Mouse (Mus musculus) lung, embryonic 16.5 days (tissue): ENCODE data around the gene Acads. TPM values are rescaled to one million over a fixed set of nuclear protein-coding genes. Genes with fewer than 3 reads are reported as not detected.
A peak's percentile ranks its signal among the peaks of the same experiment; 100 is the strongest.

Source experiments
- ATAC-seq: fragments of 200-750 bp; cut with Nextera tagmentation; 2 replicates; pipeline ENCODE4 v1.8.0; 2017; ENCODE audit warnings: low read depth, mild to moderate bottlenecking, moderate library complexity
- H3K27ac ChIP-seq: fragments of 300-500 bp; sonication (generic); 2 replicates; pipeline ENCODE4 v1.5.1; 2014; ENCODE audit warnings: mild to moderate bottlenecking, control low read depth, low read length
- H3K27me3 ChIP-seq: fragments of 300-500 bp; sonication (generic); 2 replicates; pipeline ENCODE4 v1.6.1; 2014; ENCODE audit warnings: low read depth, low read length, mixed read lengths; ENCODE audit not compliant: control insufficient read depth, insufficient read depth
- H3K36me3 ChIP-seq: fragments of 300-500 bp; sonication (generic); 2 replicates; pipeline ENCODE4 v1.6.1; 2014; ENCODE audit warnings: low read length; ENCODE audit not compliant: control insufficient read depth, insufficient read depth
- H3K4me1 ChIP-seq: fragments of 300-500 bp; sonication (generic); replicated peaks from 2 replicates; pipeline ENCODE4 v1.6.1; 2014; ENCODE audit warnings: low read length, mixed read lengths; ENCODE audit not compliant: control insufficient read depth, insufficient read depth
- H3K4me2 ChIP-seq: fragments of 300-500 bp; sonication (generic); 2 replicates; pipeline ENCODE4 v1.6.1; 2014; ENCODE audit warnings: low read depth, low read length, control low read depth
- H3K4me3 ChIP-seq: fragments of 300-500 bp; sonication (generic); 2 replicates; pipeline ENCODE4 v1.5.1; 2014; ENCODE audit warnings: mild to moderate bottlenecking, low read length, control low read depth
- H3K9ac ChIP-seq: fragments of 300-500 bp; sonication (generic); 2 replicates; pipeline ENCODE4 v1.6.1; 2014; ENCODE audit warnings: low read length, control low read depth
- H3K9me3 ChIP-seq: fragments of 300-500 bp; sonication (generic); 2 replicates; pipeline ENCODE4 v1.6.1; 2016; ENCODE audit warnings: low read length; ENCODE audit not compliant: control insufficient read depth
- WGBS: fragments of 180-500 bp; shearing (Covaris S2); extraction: QIAGEN DNeasy Blood & Tissue Kit; methylation state at CpG from one replicate; pipeline ENCODE4 v1.1.7; 2014; 5-methylcytosine and 5-hydroxymethylcytosine counted together
- polyA plus RNA-seq: library from polyadenylated mRNA; unstranded; fragments of >200 nt; fragmentation: Nextera tagmentation; extraction: Ambion mirVana; gene quantifications from 2 replicates; pipeline ENCODE4 v1.2.1, GENCODE M21; 2015

The Acads gene
- polyA plus RNA-seq, 1 experiment from 2014 or later = 69.2 TPM

GRCm38 (mm10) chr5:115160655-115161054, 41.5 kb upstream of the Acads start:
- ATAC-seq = no peak
- peak overlapping the region; percentile 81; the same call in 1 of the 2 replicates for H3K27ac ChIP-seq
- WGBS = 57% methylated on average over 6 of the region's 6 CpGs

GRCm38 (mm10) chr5:115159165-115159564, 40.0 kb upstream of the Acads start:
- peak overlapping the region; percentile 93 for H3K4me3 ChIP-seq
- peaks cover 37% of the 10 kb centered on the region for H3K4me1 ChIP-seq
- ATAC-seq = no peak
- H3K36me3 ChIP-seq = no peaks in the 10 kb centered on the region
- H3K4me2 ChIP-seq = peak overlapping the region; percentile 83
- H3K27me3 ChIP-seq = no peaks in the 10 kb centered on the region
- H3K9me3 ChIP-seq = no peaks in the 10 kb centered on the region
- peak overlapping the region; percentile 83 for H3K9ac ChIP-seq
- H3K27ac ChIP-seq = peak overlapping the region; percentile 99
- WGBS = 37% methylated on average over 12 of the region's 12 CpGs

More at GRCm38 (mm10) chr5:115160655-115161054, 41.5 kb upstream of the Acads start:
- Histone ChIP-seq H3K4me2 (no peak overlapping the region), H3K4me3 (no peak overlapping the region), H3K4me1 (peaks cover 23% of the 10 kb centered on the region), H3K36me3 (no peaks in the 10 kb centered on the region), H3K27me3 (no peaks in the 10 kb centered on the region), H3K9me3 (no peaks in the 10 kb centered on the region), H3K9ac (0 out of 2 replicates have a peak overlapping the region, but pooled peaks have one; percentile 0)

- no peaks in the 10 kb centered on the region for H3K9me3 ChIP-seq
- H3K4me3 ChIP-seq = peak within 1 kb of the TSS; percentile 93
- WGBS = under 1% methylated on average over 65 of the region's 78 CpGs
- H3K36me3 ChIP-seq = no peaks in the 10 kb centered on the region
- H3K4me1 ChIP-seq = peaks cover 43% of the 10 kb centered on the region
- peak within 1 kb of the TSS; percentile 98 for H3K9ac ChIP-seq
- peak within 1 kb of the TSS; percentile 99 for H3K27ac ChIP-seq
- H3K27me3 ChIP-seq = no peaks in the 10 kb centered on the region
- H3K4me2 ChIP-seq = peak within 1 kb of the TSS; percentile 83
- peak; percentile 98 for ATAC-seq
Observed at GRCm38 (mm10) chr5:115158040-115158983, 39.2 kb upstream of the Acads start, which contains the start of gene Mlec. Gene Mlec (minus strand): TSS chr5:115158179.

DNA sequence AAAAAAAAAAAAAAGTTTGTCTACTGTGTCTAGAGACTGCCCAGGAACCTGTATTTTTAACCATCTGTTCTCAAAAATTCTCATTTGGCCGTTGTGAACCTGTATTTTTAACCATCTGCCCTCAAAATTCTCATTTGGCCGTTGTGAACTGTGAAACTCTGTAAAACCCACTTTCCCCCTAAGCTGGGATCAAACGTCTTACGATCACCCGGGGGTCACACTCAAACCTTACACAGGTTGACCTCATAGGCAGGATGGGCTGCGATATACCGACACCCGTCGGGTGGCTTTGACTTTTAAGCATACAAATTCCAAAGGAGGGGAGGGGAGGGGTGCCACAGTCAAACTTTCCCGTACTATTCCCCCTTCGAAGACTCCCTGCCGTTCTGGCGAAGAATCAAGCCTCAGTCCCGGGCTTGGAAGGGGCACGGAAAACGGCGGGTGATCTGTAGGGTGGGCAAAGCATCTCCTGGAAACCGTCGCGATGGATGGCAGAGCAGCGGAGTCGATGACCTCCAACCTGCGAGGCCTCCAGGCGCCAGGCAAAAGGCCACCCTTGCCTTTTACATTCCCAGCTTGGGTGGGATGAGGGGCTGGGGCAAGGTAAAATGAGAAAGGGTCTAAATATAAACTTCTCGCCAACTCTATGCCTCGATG, 37.9 kb upstream of the Acads start:
- H3K27ac ChIP-seq = peak overlapping the region; percentile 89
- peak overlapping the region; percentile 98 for H3K9ac ChIP-seq
- H3K27me3 ChIP-seq = no peaks in the 10 kb centered on the region
- H3K9me3 ChIP-seq = no peaks in the 10 kb centered on the region
- peak overlapping the region; percentile 78 for H3K4me2 ChIP-seq
- under 1% methylated on average over 26 of the region's 26 CpGs for WGBS
- no peak for ATAC-seq
- H3K4me3 ChIP-seq = peak overlapping the region; percentile 93
- peaks cover 53% of the 10 kb centered on the region for H3K4me1 ChIP-seq
- H3K36me3 ChIP-seq = no peaks in the 10 kb centered on the region

DNA sequence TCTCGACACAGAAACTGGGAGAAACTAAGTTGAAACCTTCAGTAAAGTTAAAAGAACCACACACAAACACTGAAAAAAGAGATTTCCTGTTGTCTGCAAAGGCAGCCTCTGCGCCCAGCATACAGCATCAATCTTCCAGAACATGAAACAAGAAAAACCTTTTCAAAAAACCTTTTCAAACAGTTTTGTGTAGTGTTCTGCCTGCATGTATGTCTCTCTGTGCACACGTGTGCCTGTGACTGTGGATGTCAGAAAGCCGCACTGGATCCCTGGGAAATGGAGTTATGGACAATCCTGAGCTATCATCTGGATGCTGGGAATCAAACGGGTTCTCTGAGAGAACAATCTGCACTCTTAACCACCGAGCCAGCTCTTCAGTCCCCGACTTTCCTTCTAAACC, 37.3 kb upstream of the Acads start:
- H3K9ac ChIP-seq = peak overlapping the region; percentile 98
- H3K4me2 ChIP-seq = peak overlapping the region; percentile 78
- ATAC-seq = no peak
- H3K36me3 ChIP-seq = no peaks in the 10 kb centered on the region
- no peaks in the 10 kb centered on the region for H3K9me3 ChIP-seq
- no peaks in the 10 kb centered on the region for H3K27me3 ChIP-seq
- H3K27ac ChIP-seq = no peak overlapping the region
- peak overlapping the region; percentile 93 for H3K4me3 ChIP-seq
- 40% methylated on average over 7 of the region's 7 CpGs for WGBS
- peaks cover 53% of the 10 kb centered on the region for H3K4me1 ChIP-seq

DNA sequence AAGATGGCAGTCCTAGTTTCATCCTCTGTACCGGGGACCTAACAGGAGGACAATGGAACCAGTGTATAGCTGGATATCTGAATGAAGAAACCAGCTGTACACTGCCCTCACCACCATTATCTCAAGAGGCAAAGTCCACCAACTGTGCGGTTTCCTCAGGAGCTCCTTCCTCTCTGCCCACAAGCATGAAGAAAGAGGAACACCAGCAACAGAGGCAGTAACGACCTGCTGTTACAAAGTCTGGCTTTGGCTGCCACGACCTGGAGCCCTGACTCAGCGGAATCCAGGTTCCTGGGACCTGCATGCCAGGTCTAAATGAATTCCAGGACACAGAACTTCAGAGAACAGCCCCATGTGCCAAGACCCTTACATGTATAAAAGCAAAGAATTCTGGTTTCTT, 36.7 kb upstream of the Acads start:
- no peaks in the 10 kb centered on the region for H3K27me3 ChIP-seq
- peak overlapping the region; percentile 98 for H3K9ac ChIP-seq
- WGBS = 30% methylated on average over 5 of the region's 5 CpGs
- peaks cover 50% of the 10 kb centered on the region for H3K4me1 ChIP-seq
- H3K4me2 ChIP-seq = peak overlapping the region; percentile 78
- H3K36me3 ChIP-seq = peaks cover 2% of the 10 kb centered on the region; the same call in 1 of the 2 replicates
- no peak overlapping the region for H3K27ac ChIP-seq
- peak overlapping the region; percentile 93 for H3K4me3 ChIP-seq
- no peak for ATAC-seq
- H3K9me3 ChIP-seq = no peaks in the 10 kb centered on the region

DNA sequence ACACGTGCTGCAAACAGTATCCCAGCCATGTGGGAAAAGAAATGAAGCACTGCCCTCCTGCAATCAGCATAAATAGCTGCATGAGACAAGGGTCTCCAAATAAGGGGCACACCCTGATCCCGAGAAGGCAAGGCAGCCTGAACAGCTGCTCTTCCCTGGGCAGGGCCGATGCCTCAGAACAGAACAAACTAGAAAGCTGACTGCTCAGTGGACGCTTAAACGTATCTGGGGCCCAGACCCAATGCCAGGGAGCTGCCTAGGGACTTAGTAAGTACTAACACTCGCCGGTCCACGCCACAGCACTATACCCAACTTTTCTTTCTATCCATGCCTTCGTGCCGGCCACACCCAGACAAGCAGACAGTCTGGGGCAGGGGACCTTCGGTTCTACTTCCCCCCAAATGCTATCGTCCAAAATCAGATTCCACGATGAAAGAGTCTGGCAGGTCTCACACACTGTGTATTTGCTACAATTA, 36.0 kb upstream of the Acads start:
- Histone ChIP-seq H3K9ac (peak overlapping the region; percentile 98), H3K4me1 (peaks cover 48% of the 10 kb centered on the region), H3K27ac (no peak overlapping the region), H3K9me3 (no peaks in the 10 kb centered on the region), H3K36me3 (peaks cover 8% of the 10 kb centered on the region), H3K4me2 (peak overlapping the region; percentile 78), H3K27me3 (no peaks in the 10 kb centered on the region), H3K4me3 (peak overlapping the region; percentile 93)
- 48% methylated on average over 13 of the region's 13 CpGs for WGBS
- no peak for ATAC-seq

- WGBS = 20% methylated on average over 8 of the region's 8 CpGs
- Histone ChIP-seq H3K4me3 (no peak overlapping the region; the same call in 1 of the 2 replicates), H3K27ac (peak overlapping the region; percentile 64), H3K9me3 (no peaks in the 10 kb centered on the region), H3K27me3 (no peaks in the 10 kb centered on the region), H3K36me3 (peaks cover 31% of the 10 kb centered on the region), H3K4me2 (peak overlapping the region; percentile 13; the same call in 1 of the 2 replicates), H3K9ac (peak overlapping the region; percentile 16; the same call in 1 of the 2 replicates), H3K4me1 (peaks cover 45% of the 10 kb centered on the region)
- peak; percentile 26; the same call in 1 of the 2 replicates for ATAC-seq
Observed at GRCm38 (mm10) chr5:115152132-115152956, 33.2 kb upstream of the Acads start.
